Mouse (Mus musculus): ENCODE results near the gene Egr4. TPM values are rescaled to one million over a fixed set of nuclear protein-coding genes. Genes with fewer than 3 reads are reported as not detected.

Gene Egr4
- 10 to 100 TPM; 31.2 to 33.6 TPM for total RNA-seq (2021)

DNA sequence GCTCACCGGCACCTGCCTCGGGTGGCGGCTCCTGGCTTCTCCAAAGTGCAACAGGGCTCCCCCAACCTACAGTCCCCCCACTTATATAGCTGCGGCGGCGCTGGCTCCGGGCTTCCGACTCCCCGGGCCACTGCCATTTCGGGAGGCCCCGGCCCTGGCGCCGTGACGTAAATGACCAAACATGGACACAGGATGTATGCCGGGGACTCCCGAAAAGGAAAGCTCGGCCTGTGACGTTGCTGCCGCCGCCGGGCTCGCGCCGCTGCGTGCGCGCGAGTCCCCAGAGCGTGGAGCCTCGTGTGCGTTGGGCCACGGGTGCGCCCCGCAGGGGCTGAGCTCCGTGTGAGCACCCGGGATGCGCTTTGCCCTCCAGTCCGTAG, at the start of gene Egr4:
Egr4 (minus strand) TSS at position 59 of the 380 bp plus-strand sequence.
- intact Hi-C loops (cut with DNase I), result loop anchor here (5.0 kb wide), 2 partner anchors 46 to 74 kb away; partner anchors contain the start of gene Alms1
- peak; percentile 86 to 89 for DNase-seq (ENCODE audit: extremely low spot score in 1 of 2, low spot score in 2 of 2)

DNA sequence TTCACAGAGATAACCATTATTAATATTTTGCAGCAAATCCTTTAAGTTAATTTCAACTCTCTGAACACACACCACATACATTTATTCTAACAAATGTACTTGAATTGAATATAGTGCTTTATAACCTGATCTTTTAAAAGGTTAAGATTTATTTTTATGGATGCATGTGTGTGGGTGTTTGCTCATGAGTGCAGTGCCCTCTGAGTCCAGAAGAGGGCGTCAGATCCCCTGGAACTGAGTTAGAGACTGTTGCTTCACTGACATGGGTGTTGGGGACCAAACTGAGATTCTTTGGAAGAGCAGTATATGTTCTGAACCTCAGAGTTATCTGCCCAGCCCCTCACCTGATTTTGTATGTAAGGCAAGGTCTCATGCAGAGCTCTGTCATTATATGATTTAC, 49.0 kb upstream of the Egr4 start:
- intact Hi-C loops (cut with DNase I), result no loop called here
- no peak for DNase-seq (ENCODE audit: extremely low spot score in 1 of 2, low spot score in 2 of 2)

DNA sequence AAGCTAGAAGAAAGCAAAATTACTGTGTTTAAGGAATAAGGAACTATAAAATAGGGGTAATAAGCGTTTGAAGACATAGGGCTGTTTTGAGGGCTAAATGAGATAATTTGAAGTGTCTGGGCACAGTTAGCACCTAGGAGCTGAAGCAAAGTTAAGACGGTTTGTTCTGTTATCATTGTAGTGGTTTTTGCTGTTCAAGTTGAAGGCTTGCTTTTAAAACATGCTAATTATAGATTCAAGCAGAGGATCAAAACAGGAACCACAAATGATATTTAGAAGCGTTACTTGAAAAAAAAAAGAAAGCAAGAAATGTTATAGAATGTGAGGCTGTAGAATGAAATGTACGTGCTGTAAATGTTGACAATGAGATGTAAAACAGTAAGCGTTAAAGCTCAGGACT, 34.3 kb upstream of the Egr4 start:
- no peak for DNase-seq (ENCODE audit: extremely low spot score in 1 of 2, low spot score in 2 of 2)
- intact Hi-C loops (cut with DNase I), result no loop called here

DNA sequence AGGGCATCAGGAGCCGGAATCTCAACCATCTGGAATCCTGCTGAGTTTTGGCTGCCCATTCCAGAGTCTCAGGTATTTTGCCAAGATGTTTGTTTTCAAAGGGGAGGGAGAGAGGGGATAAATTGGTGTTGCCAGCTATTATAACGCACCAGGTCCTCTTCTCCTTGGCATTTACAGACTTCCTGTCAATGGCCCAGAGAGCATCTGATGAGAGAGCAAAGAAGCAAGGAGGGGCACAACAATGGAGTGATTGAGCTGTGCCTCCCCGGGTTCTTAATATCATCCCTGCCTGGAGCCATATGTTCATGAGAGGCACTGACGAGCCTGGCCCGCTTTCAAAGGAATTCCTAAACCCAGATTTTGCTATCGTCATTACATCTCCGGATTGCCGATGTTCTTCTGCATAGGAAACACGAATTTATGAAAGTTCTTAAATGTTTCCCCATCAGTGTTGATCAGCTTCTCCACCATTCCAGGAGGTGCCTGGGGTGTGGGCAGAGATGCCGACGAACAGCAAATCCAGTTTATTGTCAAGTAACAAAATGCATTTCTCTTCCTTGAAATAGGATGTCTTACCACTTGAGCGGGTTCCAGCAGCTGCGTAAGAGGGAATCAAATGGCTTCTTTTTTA, 31.0 kb upstream of the Egr4 start:
- DNase-seq (ENCODE audit: extremely low spot score in 1 of 2, low spot score in 2 of 2), result peak; percentile 28 to 42
- intact Hi-C loops (cut with DNase I), result no loop called here

DNA sequence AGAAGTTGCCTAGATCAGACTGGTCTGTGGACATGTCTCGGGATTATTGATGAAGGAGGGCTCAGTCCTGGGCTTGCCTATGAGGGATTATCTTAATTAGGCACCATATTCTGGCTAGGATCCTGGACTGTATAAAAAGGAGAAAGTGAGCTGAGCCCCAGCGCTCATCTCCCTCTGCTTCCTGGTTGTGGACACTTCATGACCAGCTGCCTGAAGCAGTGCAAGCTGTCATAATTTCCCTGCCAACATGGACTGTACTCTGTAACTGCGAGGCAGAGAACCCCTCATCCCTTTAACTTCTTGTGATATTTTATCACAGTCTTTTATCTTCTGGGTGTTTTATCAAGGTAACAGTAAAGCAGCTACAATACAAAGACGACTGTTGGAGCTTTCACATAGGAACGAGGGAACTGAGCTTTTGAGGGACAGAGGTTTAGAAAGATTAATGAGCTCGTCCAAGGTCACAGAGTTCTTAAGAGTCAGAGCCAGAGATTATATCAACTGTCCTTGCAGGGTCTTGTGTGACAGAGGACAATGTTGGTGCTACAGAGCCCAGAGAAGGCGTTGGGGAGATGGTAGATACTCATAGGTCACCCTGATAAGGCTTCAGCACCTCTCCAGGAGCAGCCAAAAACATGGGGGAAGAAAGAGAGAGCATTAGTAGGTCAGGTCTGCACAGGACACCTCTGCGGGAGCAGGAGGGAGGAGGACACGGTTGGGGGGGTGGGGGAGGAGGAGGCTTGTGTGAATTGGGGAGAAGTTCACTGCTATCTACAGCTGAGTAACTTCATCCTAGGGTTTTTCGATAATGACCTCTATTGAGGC, 30.2 kb upstream of the Egr4 start:
- DNase-seq (ENCODE audit: extremely low spot score in 1 of 2, low spot score in 2 of 2), result no peak
- intact Hi-C loops (cut with DNase I), result no loop called here

DNA sequence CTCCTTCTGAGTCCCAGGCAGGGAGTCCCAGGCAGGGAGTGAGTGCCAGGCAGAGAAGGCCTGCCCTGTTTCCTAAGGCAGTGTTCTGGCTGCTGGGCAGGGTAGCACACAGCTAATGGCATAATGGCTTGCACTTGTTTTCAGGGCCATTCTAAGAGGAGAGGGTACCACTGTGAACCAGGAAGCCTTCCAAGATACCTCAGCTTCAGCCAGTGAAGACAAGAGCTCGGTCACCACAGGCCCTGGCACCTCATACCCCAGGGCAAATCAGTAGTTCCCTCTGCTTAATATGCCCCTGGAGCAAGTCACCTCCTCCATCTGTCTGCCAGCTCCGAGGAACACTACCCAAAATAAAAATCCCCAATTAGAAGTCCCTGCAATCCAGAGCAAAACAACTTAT, 9.4 kb upstream of the Egr4 start:
- intact Hi-C loops (cut with DNase I), result no loop called here
- peak in 1 of 2 experiments; percentile 53 for DNase-seq (ENCODE audit: extremely low spot score in 1 of 2, low spot score in 2 of 2)

DNA sequence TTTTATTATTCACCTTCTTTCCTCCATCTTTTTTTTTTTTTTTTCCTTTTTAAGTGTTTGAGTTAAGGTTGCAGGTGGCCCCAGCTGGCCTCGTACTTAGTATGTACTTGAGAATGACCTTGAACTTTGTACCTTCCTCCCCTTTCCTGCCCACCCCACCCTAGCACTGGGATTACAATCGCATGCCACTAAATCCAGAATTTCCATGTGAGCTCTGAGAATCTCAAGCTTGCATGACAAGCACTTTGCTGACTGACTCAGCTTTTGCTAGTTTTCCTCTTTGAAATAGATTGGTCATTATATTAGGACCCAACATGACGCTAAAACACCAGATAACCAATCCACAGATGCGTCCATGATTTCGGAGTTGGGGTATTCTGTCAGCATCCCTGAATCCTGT, 8.6 kb upstream of the Egr4 start:
- intact Hi-C loops (cut with DNase I), result no loop called here
- no peak for DNase-seq (ENCODE audit: extremely low spot score in 1 of 2, low spot score in 2 of 2)

DNA sequence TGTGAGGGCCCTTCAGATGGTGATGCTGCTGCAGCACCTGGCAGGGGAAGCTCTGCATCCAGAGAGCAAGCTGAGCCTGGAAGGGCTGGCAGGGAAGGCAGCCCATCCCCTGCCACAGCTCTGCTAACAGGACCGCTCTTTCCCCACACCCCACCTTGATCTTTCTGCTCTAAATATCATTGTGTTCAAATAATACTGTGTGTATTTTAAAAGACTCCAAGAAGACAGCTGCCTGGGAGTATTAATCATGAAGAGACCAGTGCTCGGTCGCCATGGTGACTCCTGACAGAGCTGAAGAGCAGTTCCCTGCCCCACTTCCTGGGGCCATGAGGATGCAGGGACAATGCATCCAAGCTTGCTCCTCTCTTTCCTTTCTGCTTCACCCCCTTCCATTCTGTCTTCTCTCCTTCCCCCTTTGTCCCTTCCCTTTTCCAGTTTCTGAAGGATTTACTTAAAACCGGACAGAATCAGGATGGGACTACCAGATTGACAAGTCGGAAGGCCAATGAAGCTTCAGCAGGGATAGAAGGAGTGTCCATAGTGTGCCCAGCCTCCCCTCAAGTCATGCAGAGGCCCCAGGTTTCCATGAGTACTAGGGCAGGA, 4.8 kb upstream of the Egr4 start:
- DNase-seq (ENCODE audit: extremely low spot score in 1 of 2, low spot score in 2 of 2), result peak; percentile 55 to 63
- intact Hi-C loops (cut with DNase I), result no loop called here

DNA sequence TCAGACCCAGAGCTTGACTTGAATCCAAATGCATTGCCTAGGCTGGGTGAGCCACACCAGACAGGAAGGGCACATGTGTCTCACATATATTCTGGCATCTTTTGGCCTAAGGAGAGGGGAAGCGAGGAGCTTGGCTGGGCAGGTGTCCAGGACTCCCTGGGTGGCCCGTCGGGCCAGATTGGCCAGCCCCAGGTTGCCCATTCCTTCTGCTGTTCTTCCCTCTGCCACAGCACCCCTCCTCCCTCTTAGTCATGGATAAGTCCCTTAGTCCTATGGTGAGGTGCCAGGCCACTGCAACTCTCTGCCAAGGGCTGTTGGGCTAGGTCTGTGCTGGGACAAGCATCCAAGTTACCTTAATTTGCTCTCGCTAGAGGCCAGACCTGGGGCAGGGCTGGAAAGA, 2.6 kb upstream of the Egr4 start:
- peak in 1 of 2 experiments; percentile 32 for DNase-seq (ENCODE audit: extremely low spot score in 1 of 2, low spot score in 2 of 2)
- intact Hi-C loops (cut with DNase I), result no loop called here

DNA sequence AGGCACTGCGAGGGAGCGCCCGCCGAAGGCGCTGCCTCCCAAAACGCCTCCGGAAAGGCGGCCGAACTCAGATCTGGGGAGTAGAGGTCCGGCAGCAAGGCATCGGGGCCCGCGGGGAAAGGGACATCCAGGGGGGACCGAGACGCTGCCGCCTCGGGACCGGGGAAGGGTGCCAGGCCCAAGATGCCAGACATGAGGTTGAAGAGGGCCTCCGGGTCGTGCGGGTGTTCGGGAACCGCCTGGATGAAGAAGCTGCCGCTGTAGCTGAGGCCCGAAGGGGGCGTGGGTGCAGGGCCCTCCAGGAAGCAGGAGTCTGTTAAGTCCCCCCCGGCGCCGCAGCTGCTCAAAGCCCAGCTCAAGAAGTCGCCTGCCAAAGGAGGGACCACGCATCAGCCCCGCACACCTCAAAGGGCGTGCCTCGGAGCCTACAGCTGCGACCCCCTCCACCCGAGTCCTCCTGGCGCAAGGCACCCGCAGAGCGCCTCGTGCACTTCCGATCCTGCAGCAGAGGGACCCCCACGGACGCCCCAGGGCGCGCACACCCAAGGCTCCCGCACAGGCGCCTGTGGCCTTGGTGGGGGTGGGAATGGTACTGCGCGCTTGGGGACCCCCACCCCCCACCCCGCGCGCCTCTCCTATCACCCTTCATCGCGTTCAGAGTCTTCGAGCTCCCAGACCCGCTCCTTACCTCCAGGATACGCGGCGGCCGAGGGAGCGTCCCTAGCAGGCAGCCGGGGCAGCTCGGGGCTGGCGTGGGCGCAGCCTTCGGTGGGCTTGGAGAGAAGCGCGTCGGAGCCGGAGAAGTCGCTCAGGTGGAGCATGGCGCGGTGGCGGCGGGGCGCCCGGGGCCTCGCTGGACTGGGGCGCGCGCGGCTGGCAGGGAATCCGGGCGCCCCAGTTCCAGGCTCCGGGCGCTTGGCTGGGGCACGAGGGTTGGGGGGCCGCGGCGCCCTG, 535 bp downstream of the Egr4 start:
- intact Hi-C loops (cut with DNase I), result loop anchor here (5.0 kb wide), 2 partner anchors 46 to 74 kb away; partner anchors contain the start of gene Alms1
- peak in 1 of 2 experiments; percentile 61 for DNase-seq (ENCODE audit: extremely low spot score in 1 of 2, low spot score in 2 of 2)

DNA sequence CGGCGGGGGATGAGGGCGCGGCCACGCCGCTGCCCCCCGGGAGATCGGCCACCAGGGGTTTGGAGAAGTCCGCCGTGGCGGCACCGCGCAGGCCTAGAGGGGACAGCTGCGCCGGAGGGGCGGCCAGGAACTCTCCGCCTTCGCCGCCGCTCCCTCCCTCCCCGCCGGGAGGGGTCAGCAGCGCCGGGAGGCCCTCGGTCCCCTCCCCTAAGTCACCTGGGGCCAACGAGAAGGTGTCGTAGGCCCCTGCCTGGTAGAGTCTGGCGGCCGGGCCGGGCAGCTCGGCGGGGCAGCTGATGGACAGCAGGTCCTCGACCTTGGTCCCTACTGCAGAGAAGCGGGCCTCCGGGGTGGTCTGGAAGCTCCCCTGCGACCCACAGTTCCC, 1.3 kb downstream of the Egr4 start:
- DNase-seq (ENCODE audit: extremely low spot score in 1 of 2, low spot score in 2 of 2), result no peak
- intact Hi-C loops (cut with DNase I), result loop anchor here (5.0 kb wide), 2 partner anchors 45 to 75 kb away; partner anchors contain the start of gene Alms1

DNA sequence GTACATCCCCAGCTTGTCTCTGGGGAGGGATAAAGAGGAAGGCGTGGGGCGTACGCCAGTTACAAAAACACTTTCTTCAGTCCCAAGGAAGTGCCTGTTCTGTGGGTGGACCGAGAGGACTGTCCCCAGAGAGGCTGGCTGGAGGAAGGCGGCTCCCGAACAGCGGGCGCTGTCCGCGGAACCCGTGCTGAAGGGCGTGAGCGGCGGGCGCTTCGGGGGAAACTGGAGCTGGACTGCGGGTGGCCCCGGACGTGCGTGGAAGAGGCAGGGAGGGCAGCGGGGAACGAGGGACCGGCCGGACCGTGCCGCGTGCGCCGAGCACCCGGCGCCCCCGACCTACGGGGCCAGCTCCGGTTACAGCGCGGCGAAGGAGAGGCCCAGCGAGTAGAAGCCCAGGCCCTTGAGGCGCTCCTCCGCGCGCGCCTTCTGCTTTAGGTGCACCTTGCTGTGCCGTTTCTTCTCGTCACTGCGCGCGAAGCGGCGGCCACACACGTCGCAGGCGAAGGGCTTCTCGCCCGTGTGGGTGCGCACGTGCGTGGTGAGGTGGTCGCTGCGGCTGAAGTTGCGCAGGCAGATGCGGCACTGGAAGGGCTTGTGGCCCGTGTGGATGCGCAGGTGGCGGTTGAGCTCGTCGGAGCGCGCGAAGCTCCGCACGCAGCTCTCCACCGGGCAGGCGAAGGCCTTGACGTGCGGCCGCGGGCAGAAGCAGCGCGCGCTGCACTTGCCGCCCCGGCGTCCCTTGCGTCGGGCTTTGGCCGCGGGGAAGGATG, 1.9 kb downstream of the Egr4 start:
- intact Hi-C loops (cut with DNase I), result loop anchor here (5.0 kb wide), 2 partner anchors 44 to 76 kb away; partner anchors contain the start of gene Alms1
- DNase-seq (ENCODE audit: extremely low spot score in 1 of 2, low spot score in 2 of 2), result peak in 1 of 2 experiments; percentile 62

DNA sequence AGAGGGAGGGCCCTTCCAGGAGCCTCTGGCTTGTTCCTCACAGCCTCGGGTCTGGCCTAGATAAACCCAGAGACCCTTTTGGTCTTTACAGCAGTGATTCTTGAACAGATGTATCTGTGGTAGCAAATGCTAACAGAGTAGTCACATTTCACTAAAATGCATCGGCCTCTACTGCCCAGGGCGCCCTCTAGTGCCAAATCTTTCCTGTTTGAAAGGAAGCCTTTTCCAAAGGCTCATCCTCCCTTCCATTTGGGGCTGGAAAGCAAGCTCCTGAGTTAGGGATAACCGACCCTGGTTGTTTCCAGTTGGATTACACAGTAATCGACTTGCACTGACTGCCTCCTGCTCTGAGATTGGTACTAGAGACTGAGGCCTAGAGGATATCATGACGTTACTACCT, 2.9 kb downstream of the Egr4 start:
- intact Hi-C loops (cut with DNase I), result loop anchor here (5.0 kb wide), 2 partner anchors 43 to 77 kb away; partner anchors contain the start of gene Alms1
- DNase-seq (ENCODE audit: extremely low spot score in 1 of 2, low spot score in 2 of 2), result peak; percentile 73 to 74

DNA sequence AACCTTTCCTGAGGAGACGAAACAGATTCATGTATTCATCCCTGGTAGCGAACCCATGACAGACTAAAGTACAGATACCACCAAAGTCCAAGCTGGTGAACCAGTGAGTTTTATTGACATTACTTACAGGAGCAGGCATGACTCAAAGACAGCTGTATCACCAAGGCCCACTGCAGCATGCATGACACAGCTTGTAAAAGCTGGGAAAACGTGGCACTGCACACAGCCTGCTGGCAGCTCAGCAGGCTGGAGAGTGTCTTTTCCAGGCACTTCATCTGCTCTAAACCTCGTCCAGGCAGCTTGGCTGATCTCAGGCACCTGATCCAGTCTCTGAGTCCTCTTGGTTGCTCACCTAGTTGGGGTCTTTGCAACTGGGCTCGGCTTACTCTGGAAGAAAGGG, 4.8 kb downstream of the Egr4 start:
- intact Hi-C loops (cut with DNase I), result no loop called here
- DNase-seq (ENCODE audit: extremely low spot score in 1 of 2, low spot score in 2 of 2), result peak in 1 of 2 experiments; percentile 23

DNA sequence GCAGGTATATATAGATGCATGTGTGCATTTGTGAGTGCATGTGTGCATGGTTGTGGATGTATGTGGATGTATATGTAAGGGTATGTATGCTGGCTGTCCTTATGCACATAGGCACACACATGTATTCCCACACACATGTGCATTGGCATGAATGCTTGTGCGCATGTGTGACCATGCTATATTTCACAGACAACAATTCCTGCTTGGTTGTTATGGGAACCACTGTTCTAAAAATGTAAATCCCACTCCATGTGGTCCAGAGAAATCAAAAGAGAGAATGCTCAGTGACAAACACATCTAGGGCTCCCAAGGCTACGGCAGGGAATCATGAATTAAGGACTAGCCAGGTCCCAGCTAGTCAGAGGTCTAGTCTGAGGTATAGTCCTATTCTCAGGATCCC, 8.5 kb downstream of the Egr4 start:
- no peak for DNase-seq (ENCODE audit: extremely low spot score in 1 of 2, low spot score in 2 of 2)
- intact Hi-C loops (cut with DNase I), result no loop called here

DNA sequence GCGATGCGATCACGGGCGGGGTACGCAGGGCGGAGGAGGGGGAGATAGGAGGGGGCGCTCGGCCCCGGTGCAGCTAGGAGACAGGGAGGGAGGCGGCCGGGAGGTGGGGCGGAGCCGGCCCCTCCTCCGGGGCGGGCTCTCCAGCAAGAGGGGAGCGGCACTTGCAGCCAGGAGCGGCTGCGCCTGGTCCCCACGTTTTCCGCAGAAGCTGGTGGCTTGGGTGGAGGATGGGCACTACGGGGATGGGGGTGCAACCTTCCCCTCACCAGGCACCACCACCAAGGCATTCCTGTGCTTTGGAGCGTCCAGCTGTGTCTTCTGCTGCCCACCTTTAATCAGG, 10.5 kb downstream of the Egr4 start, which contains the start of gene Fbxo41:
Fbxo41 (minus strand) TSS at position 84 of the 340 bp plus-strand sequence.
- DNase-seq (ENCODE audit: extremely low spot score in 1 of 2, low spot score in 2 of 2), result peak; percentile 69 to 83
- intact Hi-C loops (cut with DNase I), result no loop called here

DNA sequence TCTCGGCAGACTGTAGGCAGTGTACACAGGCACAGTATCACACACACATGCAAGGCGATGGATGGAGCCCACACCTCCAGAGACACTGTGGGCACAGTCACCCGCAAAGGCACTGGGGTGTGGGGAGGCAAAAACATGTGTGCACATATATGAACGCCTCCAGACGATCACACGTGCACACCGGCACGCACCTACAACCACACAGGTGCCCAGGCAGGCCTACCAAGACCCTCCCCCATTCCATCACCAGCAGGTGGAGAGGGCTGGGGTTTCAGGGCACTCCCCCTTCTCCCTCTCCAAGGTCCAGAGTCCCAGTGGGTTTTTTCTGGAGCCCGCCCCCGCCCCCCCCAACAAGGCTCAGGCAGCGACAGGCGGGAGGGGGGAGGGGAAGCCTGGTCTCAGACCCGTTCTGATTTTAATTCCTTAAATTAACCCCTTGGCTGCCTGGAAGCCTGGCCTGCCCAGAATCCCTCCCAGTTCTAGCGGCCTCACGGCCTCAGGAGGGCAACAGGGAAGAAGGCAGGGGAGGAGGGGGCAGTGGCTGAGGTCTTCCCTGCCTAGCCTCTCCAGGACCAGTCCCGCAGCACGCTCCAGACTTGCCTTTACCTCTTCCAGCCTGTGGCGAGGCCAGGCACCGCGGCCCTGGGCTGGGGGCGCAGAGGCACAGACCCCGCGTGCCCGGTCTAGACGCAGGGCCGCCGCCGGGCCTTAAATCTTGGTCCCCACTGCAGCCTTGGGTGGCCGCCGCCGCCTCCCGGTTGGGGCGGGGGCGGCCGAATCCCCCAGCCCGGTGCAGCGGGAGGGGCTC, 11.1 kb downstream of the Egr4 start:
- peak in 1 of 2 experiments; percentile 62 for DNase-seq (ENCODE audit: extremely low spot score in 1 of 2, low spot score in 2 of 2)
- intact Hi-C loops (cut with DNase I), result no loop called here

Data from left cerebral cortex, postnatal 10 days (tissue).